Mouse (Mus musculus) stomach, embryonic 16.5 days (tissue): Measurements from ENCODE around the gene Atp5h. TPM values are rescaled to one million over a fixed set of nuclear protein-coding genes. Genes with fewer than 3 reads are reported as not detected.
"Not testable (repeated sequence)": the region's sequence is repeated elsewhere in the genome, so short reads cannot be mapped to it uniquely, and the experiment has no call there.

Source experiments
- ATAC-seq: fragments of 200-750 bp; cut with Nextera tagmentation; 2 replicates; pipeline ENCODE4 v1.8.0; 2017; ENCODE audit warnings: moderate number of reproducible peaks, moderate TSS enrichment; ENCODE audit not compliant: insufficient read depth, low FRiP score
- H3K27ac ChIP-seq: fragments of 300-500 bp; sonication (generic); 2 replicates; pipeline ENCODE4 v1.5.1; 2014; ENCODE audit warnings: low read length
- H3K27me3 ChIP-seq: fragments of 300-500 bp; sonication (generic); 2 replicates; pipeline ENCODE4 v1.6.1; 2014; ENCODE audit warnings: low read length, control low read depth, mixed read lengths; ENCODE audit not compliant: control insufficient read depth, insufficient read depth
- H3K36me3 ChIP-seq: fragments of 300-500 bp; sonication (generic); 2 replicates; pipeline ENCODE4 v1.6.1; 2014; ENCODE audit warnings: low read length; ENCODE audit not compliant: control insufficient read depth, insufficient read depth
- H3K4me1 ChIP-seq: fragments of 300-500 bp; sonication (generic); 2 replicates; pipeline ENCODE4 v1.6.1; 2014; ENCODE audit warnings: low read length, control low read depth, mixed read lengths; ENCODE audit not compliant: control insufficient read depth, insufficient read depth
- H3K4me2 ChIP-seq: fragments of 300-500 bp; sonication (generic); 2 replicates; pipeline ENCODE4 v1.6.1; 2014; ENCODE audit warnings: low read depth, low read length, mixed read lengths
- H3K4me3 ChIP-seq: fragments of 300-500 bp; sonication (generic); replicated peaks from 2 replicates; pipeline ENCODE4 v1.5.1; 2014; ENCODE audit warnings: mild to moderate bottlenecking, low read length
- H3K9ac ChIP-seq: fragments of 300-500 bp; sonication (generic); 2 replicates; pipeline ENCODE4 v1.6.1; 2014; ENCODE audit warnings: low read length
- H3K9me3 ChIP-seq: fragments of 300-500 bp; sonication (generic); replicated peaks from 2 replicates; pipeline ENCODE4 v1.6.1; 2016; ENCODE audit warnings: low read length, control low read depth; ENCODE audit not compliant: control insufficient read depth
- WGBS: fragments of 180-500 bp; shearing (Covaris S2); extraction: QIAGEN DNeasy Blood & Tissue Kit; methylation state at CpG from one replicate; pipeline ENCODE4 v1.1.7; 2014; 5-methylcytosine and 5-hydroxymethylcytosine counted together
- polyA plus RNA-seq: library from polyadenylated mRNA; unstranded; fragments of >200 nt; fragmentation: Nextera tagmentation; extraction: Ambion mirVana; gene quantifications from 2 replicates; pipeline ENCODE4 v1.2.1, GENCODE M21; 2015

Gene Atp5h
- polyA plus RNA-seq, 1 experiment from 2014 or later = 843 TPM

- no peak for ATAC-seq
- Histone ChIP-seq H3K27me3 (no peaks in the 10 kb centered on the region), H3K9me3 (no peaks in the 10 kb centered on the region), H3K9ac (no peak overlapping the region), H3K36me3 (no peaks in the 10 kb centered on the region), H3K4me3 (no peak overlapping the region), H3K4me1 (no peaks in the 10 kb centered on the region), H3K27ac (no peak overlapping the region), H3K4me2 (no peak overlapping the region)
- WGBS = 86% methylated on average over 15 of the region's 15 CpGs
These were observed 35.9 kb upstream of the Atp5h start for GRCm38 (mm10) chr11:115455619-115456018.

- not testable (repeated sequence) for H3K4me1 ChIP-seq, H3K27me3 ChIP-seq, H3K36me3 ChIP-seq, H3K9me3 ChIP-seq, H3K9ac ChIP-seq, H3K4me2 ChIP-seq, H3K27ac ChIP-seq, H3K4me3 ChIP-seq, ATAC-seq
- WGBS = 90% methylated on average over 6 of the region's 6 CpGs
These were observed 35.1 kb upstream of the Atp5h start for GRCm38 (mm10) chr11:115454822-115455221.

- H3K4me2 ChIP-seq = no peak overlapping the region
- H3K9me3 ChIP-seq = no peaks in the 10 kb centered on the region
- no peaks in the 10 kb centered on the region for H3K4me1 ChIP-seq
- H3K27me3 ChIP-seq = no peaks in the 10 kb centered on the region
- H3K27ac ChIP-seq = no peak overlapping the region
- ATAC-seq = 0 out of 2 replicates have a peak, but pooled peaks have one; percentile 20
- no peak overlapping the region for H3K4me3 ChIP-seq
- no peak overlapping the region for H3K9ac ChIP-seq
- H3K36me3 ChIP-seq = no peaks in the 10 kb centered on the region
- WGBS = 63% methylated on average over 4 of the region's 4 CpGs
These were observed 33.5 kb upstream of the Atp5h start for GRCm38 (mm10) chr11:115453306-115453705.

GRCm38 (mm10) chr11:115452281-115452860 is 32.6 kb upstream of the Atp5h start:
- Histone ChIP-seq H3K4me2 (no peak overlapping the region), H3K9ac (no peak overlapping the region), H3K4me1 (no peaks in the 10 kb centered on the region), H3K27ac (no peak overlapping the region), H3K36me3 (no peaks in the 10 kb centered on the region), H3K4me3 (no peak overlapping the region), H3K27me3 (no peaks in the 10 kb centered on the region), H3K9me3 (no peaks in the 10 kb centered on the region)
- ATAC-seq = no peak
- WGBS = 80% methylated on average over 7 of the region's 7 CpGs

GRCm38 (mm10) chr11:115451781-115452241 is 32.0 kb upstream of the Atp5h start:
- 79% methylated on average over 8 of the region's 8 CpGs for WGBS
- Histone ChIP-seq H3K27me3 (no peaks in the 10 kb centered on the region), H3K36me3 (no peaks in the 10 kb centered on the region), H3K4me1 (no peaks in the 10 kb centered on the region; the same call in 1 of the 2 replicates), H3K4me2 (no peak overlapping the region), H3K9me3 (no peaks in the 10 kb centered on the region), H3K4me3 (no peak overlapping the region), H3K27ac (no peak overlapping the region), H3K9ac (no peak overlapping the region)
- ATAC-seq = no peak

GRCm38 (mm10) chr11:115450176-115450575 is 30.4 kb upstream of the Atp5h start:
- Histone ChIP-seq H3K4me1 (no peaks in the 10 kb centered on the region; the same call in 1 of the 2 replicates), H3K36me3 (no peaks in the 10 kb centered on the region), H3K9ac (no peak overlapping the region), H3K4me3 (no peak overlapping the region), H3K27me3 (no peaks in the 10 kb centered on the region), H3K9me3 (no peaks in the 10 kb centered on the region), H3K4me2 (no peak overlapping the region), H3K27ac (no peak overlapping the region)
- 0 out of 2 replicates have a peak, but pooled peaks have one; percentile 38 for ATAC-seq
- 73% methylated on average over 7 of the region's 7 CpGs for WGBS

GRCm38 (mm10) chr11:115448998-115449397 is 29.2 kb upstream of the Atp5h start:
- Histone ChIP-seq H3K4me1 (no peaks in the 10 kb centered on the region; the same call in 1 of the 2 replicates), H3K4me3 (no peak overlapping the region), H3K4me2 (no peak overlapping the region), H3K9me3 (no peaks in the 10 kb centered on the region), H3K27me3 (no peaks in the 10 kb centered on the region), H3K9ac (no peak overlapping the region), H3K27ac (no peak overlapping the region; the same call in 1 of the 2 replicates), H3K36me3 (no peaks in the 10 kb centered on the region)
- no peak for ATAC-seq
- WGBS = 47% methylated on average over 7 of the region's 7 CpGs

- no peaks in the 10 kb centered on the region for H3K27me3 ChIP-seq
- no peak overlapping the region for H3K9ac ChIP-seq
- peak; percentile 27; the same call in 1 of the 2 replicates for ATAC-seq
- no peak overlapping the region for H3K4me2 ChIP-seq
- no peak overlapping the region for H3K4me3 ChIP-seq
- peak overlapping the region; percentile 14; the same call in 1 of the 2 replicates for H3K27ac ChIP-seq
- WGBS = 82% methylated on average over 16 of the region's 16 CpGs
- no peaks in the 10 kb centered on the region for H3K36me3 ChIP-seq
- no peaks in the 10 kb centered on the region; the same call in 1 of the 2 replicates for H3K4me1 ChIP-seq
- H3K9me3 ChIP-seq = no peaks in the 10 kb centered on the region
These were observed 28.3 kb upstream of the Atp5h start for GRCm38 (mm10) chr11:115448075-115448474.

- Histone ChIP-seq H3K27me3 (no peaks in the 10 kb centered on the region), H3K4me3 (no peak overlapping the region), H3K4me1 (no peaks in the 10 kb centered on the region; the same call in 1 of the 2 replicates), H3K9me3 (no peaks in the 10 kb centered on the region), H3K4me2 (no peak overlapping the region), H3K9ac (no peak overlapping the region), H3K36me3 (no peaks in the 10 kb centered on the region), H3K27ac (peak overlapping the region; percentile 14; the same call in 1 of the 2 replicates)
- ATAC-seq = no peak
- 76% methylated on average over 11 of the region's 11 CpGs for WGBS
These were observed 27.6 kb upstream of the Atp5h start for GRCm38 (mm10) chr11:115447321-115447885.
